Mouse (Mus musculus): ENCODE results near the gene Clpp. TPM values are rescaled to one million over a fixed set of nuclear protein-coding genes. Genes with fewer than 3 reads are reported as not detected.

The Clpp gene
- 147 and 151 TPM in 2 replicates for polyA plus RNA-seq (2016; fragmentation: Nextera tagmentation; extraction: Ambion mirVana)

GRCm38 (mm10) chr17:56990115-56990746, at the start of gene Clpp:
Gene Clpp, plus strand, starts transcription at chr17:56990305.
- Histone ChIP-seq H3K36me3 (peaks cover 40% of the 10 kb centered on the region), H3K27ac (peak within 1 kb of the TSS; percentile 72; the same call in 1 of the 2 replicates), H3K27me3 (no peaks in the 10 kb centered on the region), H3K4me1 (replicated peaks) (peaks cover 6% of the 10 kb centered on the region), H3K4me2 (peak within 1 kb of the TSS; percentile 68), H3K9ac (replicated peaks) (peak within 1 kb of the TSS; percentile 82), H3K9me3 (no peaks in the 10 kb centered on the region), H3K4me3 (replicated peaks) (peak within 1 kb of the TSS; percentile 80)
- under 1% methylated on average over 52 of the region's 52 CpGs for WGBS
- peak; percentile 95 for ATAC-seq (ENCODE audit: insufficient number of reproducible peaks, insufficient read depth, low FRiP score, low TSS enrichment, low read depth)

GRCm38 (mm10) chr17:56950915-56951314, 39.2 kb upstream of the Clpp start:
- no peak for ATAC-seq (ENCODE audit: insufficient number of reproducible peaks, insufficient read depth, low FRiP score, low TSS enrichment, low read depth)
- Histone ChIP-seq H3K27me3 (peaks cover 9% of the 10 kb centered on the region; the same call in 1 of the 2 replicates), H3K4me2 (no peak overlapping the region), H3K36me3 (no peaks in the 10 kb centered on the region), H3K9me3 (no peaks in the 10 kb centered on the region), H3K4me1 (replicated peaks) (no peaks in the 10 kb centered on the region), H3K27ac (no peak overlapping the region), H3K4me3 (replicated peaks) (no peak overlapping the region), H3K9ac (replicated peaks) (no peak overlapping the region)
- WGBS, result 13% methylated on average over 3 of the region's 3 CpGs

GRCm38 (mm10) chr17:56952639-56953038, 37.5 kb upstream of the Clpp start:
- Histone ChIP-seq H3K27me3 (peaks cover 9% of the 10 kb centered on the region; the same call in 1 of the 2 replicates), H3K9me3 (no peaks in the 10 kb centered on the region), H3K4me3 (replicated peaks) (no peak overlapping the region), H3K9ac (replicated peaks) (no peak overlapping the region), H3K27ac (no peak overlapping the region), H3K36me3 (no peaks in the 10 kb centered on the region), H3K4me2 (no peak overlapping the region), H3K4me1 (replicated peaks) (no peaks in the 10 kb centered on the region)
- 86% methylated on average over 1 of the region's 1 CpGs for WGBS
- ATAC-seq (ENCODE audit: insufficient number of reproducible peaks, insufficient read depth, low FRiP score, low TSS enrichment, low read depth), result no peak

DNA sequence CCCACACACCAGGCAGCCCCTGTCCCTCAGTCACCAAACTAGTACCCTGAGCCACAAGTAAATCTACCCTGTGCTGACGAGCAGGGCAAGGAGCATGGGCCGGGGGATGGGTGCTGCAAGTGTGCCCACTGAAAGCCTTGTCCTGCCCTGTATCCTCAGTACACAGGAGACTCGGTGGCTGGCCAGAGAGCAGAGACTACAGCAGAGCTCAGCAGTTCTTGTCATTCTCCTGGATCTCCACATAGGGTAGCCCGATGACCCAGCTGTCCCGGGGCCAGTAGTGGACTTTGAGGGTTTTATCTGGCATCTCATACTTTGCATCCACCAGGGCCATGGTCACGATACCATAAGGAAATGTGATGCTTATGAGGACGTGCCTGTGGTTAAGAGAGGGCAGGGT, 35.2 kb upstream of the Clpp start:
- no peak overlapping the region for H3K4me2 ChIP-seq
- 77% methylated on average over 7 of the region's 7 CpGs for WGBS
- H3K36me3 ChIP-seq, result no peaks in the 10 kb centered on the region
- peaks cover 15% of the 10 kb centered on the region; the same call in 1 of the 2 replicates for H3K27me3 ChIP-seq
- no peak for ATAC-seq (ENCODE audit: insufficient number of reproducible peaks, insufficient read depth, low FRiP score, low TSS enrichment, low read depth)
- no peak overlapping the region for H3K9ac ChIP-seq (replicated peaks)
- H3K4me3 ChIP-seq (replicated peaks), result no peak overlapping the region
- 0 out of 2 replicates have a peak, but pooled peaks cover 4% of the 10 kb centered on the region for H3K4me1 ChIP-seq (replicated peaks)
- no peak overlapping the region for H3K27ac ChIP-seq
- no peaks in the 10 kb centered on the region for H3K9me3 ChIP-seq

DNA sequence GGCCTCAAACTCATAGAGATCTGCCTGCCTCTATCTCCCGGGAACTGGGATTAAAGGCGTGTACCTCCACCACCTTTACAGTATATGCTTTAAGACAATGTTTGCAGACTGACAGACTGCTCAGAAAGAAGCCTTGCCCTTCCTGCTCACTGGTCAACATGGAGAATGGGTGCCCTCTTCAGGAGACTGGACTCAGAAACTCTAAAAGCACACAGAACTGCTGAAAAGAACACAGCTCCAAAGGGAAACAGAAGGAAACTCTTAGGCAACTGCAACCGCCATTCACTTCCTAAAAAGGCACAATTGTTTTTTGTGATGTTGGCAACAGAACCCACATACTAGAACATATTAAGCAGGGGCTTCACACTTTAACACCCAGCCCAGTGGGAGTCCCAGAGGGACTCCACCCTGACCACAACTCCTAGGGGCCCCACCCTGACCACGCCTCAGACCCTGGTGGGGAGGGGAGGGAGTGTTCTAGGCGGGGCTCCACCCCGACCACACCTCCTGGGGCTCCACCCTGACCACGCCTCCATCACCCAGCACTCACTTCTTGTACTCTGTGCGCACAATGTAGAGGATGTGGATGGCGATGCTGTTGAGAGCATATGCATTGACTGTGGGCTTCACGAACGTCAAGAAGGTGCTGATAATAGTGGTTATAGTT, 32.2 kb upstream of the Clpp start:
- H3K9ac ChIP-seq (replicated peaks), result no peak overlapping the region
- 0 out of 2 replicates have a peak, but pooled peaks cover 4% of the 10 kb centered on the region for H3K4me1 ChIP-seq (replicated peaks)
- peaks cover 10% of the 10 kb centered on the region; the same call in 1 of the 2 replicates for H3K27me3 ChIP-seq
- no peak overlapping the region for H3K27ac ChIP-seq
- no peaks in the 10 kb centered on the region for H3K9me3 ChIP-seq
- no peak overlapping the region for H3K4me3 ChIP-seq (replicated peaks)
- 30% methylated on average over 11 of the region's 11 CpGs for WGBS
- no peak overlapping the region for H3K4me2 ChIP-seq
- ATAC-seq (ENCODE audit: insufficient number of reproducible peaks, insufficient read depth, low FRiP score, low TSS enrichment, low read depth), result no peak
- H3K36me3 ChIP-seq, result no peaks in the 10 kb centered on the region

GRCm38 (mm10) chr17:56958667-56959066, 31.4 kb upstream of the Clpp start:
- Histone ChIP-seq H3K27ac (no peak overlapping the region), H3K36me3 (no peaks in the 10 kb centered on the region), H3K4me2 (no peak overlapping the region), H3K4me1 (replicated peaks) (0 out of 2 replicates have a peak, but pooled peaks cover 4% of the 10 kb centered on the region), H3K27me3 (peaks cover 6% of the 10 kb centered on the region; the same call in 1 of the 2 replicates), H3K9ac (replicated peaks) (no peak overlapping the region), H3K4me3 (replicated peaks) (no peak overlapping the region), H3K9me3 (no peaks in the 10 kb centered on the region)
- WGBS, result 80% methylated on average over 4 of the region's 4 CpGs
- no peak for ATAC-seq (ENCODE audit: insufficient number of reproducible peaks, insufficient read depth, low FRiP score, low TSS enrichment, low read depth)

GRCm38 (mm10) chr17:56961880-56962279, 28.2 kb upstream of the Clpp start:
- Histone ChIP-seq H3K27me3 (peaks cover 6% of the 10 kb centered on the region; the same call in 1 of the 2 replicates), H3K4me3 (replicated peaks) (no peak overlapping the region), H3K9me3 (no peaks in the 10 kb centered on the region), H3K4me1 (replicated peaks) (0 out of 2 replicates have a peak, but pooled peaks cover 4% of the 10 kb centered on the region), H3K36me3 (no peaks in the 10 kb centered on the region), H3K9ac (replicated peaks) (no peak overlapping the region), H3K4me2 (no peak overlapping the region), H3K27ac (no peak overlapping the region)
- 93% methylated on average over 4 of the region's 4 CpGs for WGBS
- no peak for ATAC-seq (ENCODE audit: insufficient number of reproducible peaks, insufficient read depth, low FRiP score, low TSS enrichment, low read depth)

- Histone ChIP-seq H3K9me3 (no peaks in the 10 kb centered on the region), H3K4me1 (replicated peaks) (0 out of 2 replicates have a peak, but pooled peaks cover 4% of the 10 kb centered on the region), H3K9ac (replicated peaks) (no peak overlapping the region), H3K27ac (no peak overlapping the region), H3K4me3 (replicated peaks) (no peak overlapping the region), H3K4me2 (no peak overlapping the region), H3K27me3 (peaks cover 6% of the 10 kb centered on the region; the same call in 1 of the 2 replicates), H3K36me3 (no peaks in the 10 kb centered on the region)
- no peak for ATAC-seq (ENCODE audit: insufficient number of reproducible peaks, insufficient read depth, low FRiP score, low TSS enrichment, low read depth)
- 75% methylated on average over 5 of the region's 5 CpGs for WGBS
Observed at GRCm38 (mm10) chr17:56962642-56963405, 27.3 kb upstream of the Clpp start.

DNA sequence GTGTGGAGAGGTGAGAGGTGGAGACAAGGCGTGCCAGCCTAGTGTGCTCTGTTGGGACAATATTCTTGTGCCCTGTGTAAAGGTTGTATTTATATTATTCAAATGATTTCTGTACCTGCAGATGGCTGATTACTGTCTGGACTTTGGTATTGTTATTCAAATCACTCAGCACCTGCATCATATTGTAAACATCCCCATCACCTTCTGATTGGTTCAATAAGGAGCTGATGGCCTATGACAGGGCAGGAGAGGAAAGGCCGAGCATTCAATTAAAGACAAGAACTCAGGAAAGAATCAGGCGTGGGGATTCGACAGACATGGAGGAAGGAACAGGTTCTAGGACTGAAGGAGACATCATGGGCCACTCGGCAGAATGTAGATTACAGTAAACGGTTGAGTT, 26.5 kb upstream of the Clpp start:
- Histone ChIP-seq H3K4me3 (replicated peaks) (no peak overlapping the region), H3K9me3 (no peaks in the 10 kb centered on the region), H3K36me3 (no peaks in the 10 kb centered on the region), H3K4me2 (no peak overlapping the region), H3K27me3 (no peaks in the 10 kb centered on the region), H3K4me1 (replicated peaks) (no peaks in the 10 kb centered on the region), H3K9ac (replicated peaks) (no peak overlapping the region), H3K27ac (no peak overlapping the region)
- no peak for ATAC-seq (ENCODE audit: insufficient number of reproducible peaks, insufficient read depth, low FRiP score, low TSS enrichment, low read depth)
- 77% methylated on average over 6 of the region's 6 CpGs for WGBS

DNA sequence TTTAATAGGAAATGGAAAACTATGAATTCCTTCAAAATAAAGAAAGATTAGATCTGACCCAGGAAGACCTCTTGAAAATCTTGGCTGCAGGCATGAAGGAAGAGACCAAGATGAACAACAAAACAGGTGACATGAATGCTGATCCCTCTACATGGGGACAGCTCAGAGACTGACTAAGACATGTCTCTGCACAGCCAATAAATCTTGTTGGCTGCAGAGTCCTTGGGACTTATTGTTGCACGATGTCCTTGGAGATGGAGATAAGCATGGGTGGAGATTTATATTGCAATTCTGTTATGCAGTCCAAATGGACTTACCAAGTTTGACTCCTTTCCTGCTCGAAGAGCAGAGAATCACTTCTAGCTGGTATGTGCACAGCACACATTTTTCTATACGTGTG, 20.8 kb upstream of the Clpp start:
- Histone ChIP-seq H3K9ac (replicated peaks) (no peak overlapping the region), H3K4me3 (replicated peaks) (no peak overlapping the region), H3K4me1 (replicated peaks) (no peaks in the 10 kb centered on the region), H3K27ac (no peak overlapping the region), H3K4me2 (no peak overlapping the region), H3K36me3 (no peaks in the 10 kb centered on the region), H3K9me3 (no peaks in the 10 kb centered on the region), H3K27me3 (peaks cover 10% of the 10 kb centered on the region; the same call in 1 of the 2 replicates)
- no peak for ATAC-seq (ENCODE audit: insufficient number of reproducible peaks, insufficient read depth, low FRiP score, low TSS enrichment, low read depth)
- 61% methylated on average over 3 of the region's 3 CpGs for WGBS

DNA sequence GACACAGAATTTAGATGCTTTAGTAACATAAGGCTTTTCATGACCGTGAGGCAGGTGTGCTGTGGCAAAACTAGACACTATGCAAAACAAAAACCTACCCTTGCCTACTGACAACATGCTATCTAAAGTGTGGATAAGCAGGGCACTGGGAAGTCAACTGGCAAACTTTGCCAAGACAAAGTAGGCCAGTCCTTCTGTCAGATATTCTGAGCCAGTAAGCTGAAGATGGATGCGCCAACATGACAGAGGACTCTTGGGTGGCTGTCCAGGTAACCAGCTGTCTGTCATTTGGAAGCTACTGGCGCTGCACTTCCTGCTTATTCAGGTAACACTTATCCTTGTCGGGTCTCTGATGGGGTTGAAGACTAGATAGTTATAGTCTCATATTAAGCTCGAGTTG, 20.0 kb upstream of the Clpp start:
- no peak overlapping the region for H3K27ac ChIP-seq
- no peak for ATAC-seq (ENCODE audit: insufficient number of reproducible peaks, insufficient read depth, low FRiP score, low TSS enrichment, low read depth)
- WGBS, result 62% methylated on average over 5 of the region's 5 CpGs
- no peak overlapping the region for H3K9ac ChIP-seq (replicated peaks)
- H3K4me2 ChIP-seq, result no peak overlapping the region
- no peaks in the 10 kb centered on the region for H3K36me3 ChIP-seq
- no peak overlapping the region for H3K4me3 ChIP-seq (replicated peaks)
- no peaks in the 10 kb centered on the region for H3K4me1 ChIP-seq (replicated peaks)
- H3K27me3 ChIP-seq, result peaks cover 10% of the 10 kb centered on the region; the same call in 1 of the 2 replicates
- H3K9me3 ChIP-seq, result no peaks in the 10 kb centered on the region

All from limb, embryonic 12.5 days (tissue).